Mouse (Mus musculus) fat pad, adult 2 months (tissue): ENCODE results near the gene Gabrr2.
"Not testable (repeated sequence)": the region's sequence is repeated elsewhere in the genome, so short reads cannot be mapped to it uniquely, and the experiment has no call there.

Source experiments
- DNase-seq: peaks from one replicate; pipeline ENCODE4 v3.0.0-alpha.2; 2011; ENCODE audit warnings: low read depth, low spot score; ENCODE audit errors: extremely low read depth

The Gabrr2 gene

GRCm38 (mm10) chr4:33068894-33069293 lies 6.1 kb downstream of the Gabrr2 start:
- no peak for DNase-seq

DNA sequence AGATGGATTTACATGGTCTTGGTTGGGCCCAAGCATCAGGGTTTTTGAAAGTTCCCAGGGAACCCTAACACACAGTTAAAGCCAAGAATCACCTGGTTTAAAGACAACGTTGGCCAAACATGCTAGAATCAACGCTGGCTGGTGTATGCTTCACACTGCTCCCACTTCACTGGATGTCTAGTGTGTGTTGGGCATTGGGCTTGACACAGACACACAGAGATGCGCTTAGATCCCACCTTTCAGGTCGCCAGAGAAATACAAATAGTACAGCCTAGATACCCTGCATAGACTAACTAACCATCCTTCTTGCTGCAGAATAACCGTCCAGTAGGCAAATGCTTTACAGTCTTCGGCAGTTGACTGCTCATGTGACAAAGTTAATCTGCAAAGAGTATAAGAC lies 7.5 kb downstream of the Gabrr2 start:
- no peak for DNase-seq

DNA sequence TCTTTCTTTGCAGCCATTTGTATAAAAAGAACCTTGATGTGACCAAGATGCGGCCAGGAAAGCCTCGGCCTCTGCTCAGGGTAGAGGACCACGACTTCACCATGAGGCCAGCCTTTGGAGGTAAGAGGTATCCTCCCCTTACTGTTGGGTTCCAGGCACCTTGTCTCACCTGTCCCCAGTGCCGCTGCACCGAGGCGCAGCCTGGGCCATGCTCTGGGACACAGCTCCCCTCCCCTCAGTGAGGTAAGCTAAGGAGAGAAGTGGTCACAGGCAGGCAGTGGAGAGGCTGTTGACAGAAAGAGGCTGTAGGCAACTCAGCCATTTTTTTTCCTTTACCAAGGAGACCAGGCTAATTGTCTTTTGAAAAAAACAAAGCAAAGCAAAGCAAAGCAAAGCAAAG lies 8.5 kb downstream of the Gabrr2 start:
- DNase-seq, result no peak

DNA sequence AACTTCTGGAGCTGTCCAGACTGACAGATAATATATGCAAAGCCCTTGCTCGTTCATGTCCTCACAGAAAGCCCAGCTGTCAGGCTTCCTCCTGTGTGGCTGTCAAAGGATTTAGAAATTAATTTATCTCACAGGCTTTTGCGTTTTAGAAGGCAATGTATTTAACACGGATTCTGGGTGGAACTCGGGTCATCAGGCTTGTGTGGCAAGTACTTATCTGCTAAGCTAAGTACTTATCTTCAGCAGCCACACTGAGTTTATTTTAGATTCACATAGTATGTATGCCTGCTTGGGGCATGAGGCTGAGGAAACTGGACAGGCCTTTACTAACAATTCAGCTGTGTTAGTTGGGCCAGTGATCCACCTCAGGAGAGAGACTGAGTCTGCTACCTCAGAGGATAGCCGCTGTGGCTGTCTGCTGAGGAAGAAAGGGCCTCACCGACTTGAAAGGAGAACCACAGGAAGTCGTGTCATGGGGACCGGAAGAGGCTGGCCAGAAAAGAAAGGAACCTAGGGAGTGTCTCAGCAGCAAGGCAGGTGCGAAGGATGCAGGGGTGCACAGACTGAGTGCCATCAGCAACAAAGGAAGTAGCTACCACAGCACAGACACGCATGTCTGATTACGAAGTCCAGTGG lies 9.8 kb downstream of the Gabrr2 start:
- DNase-seq, result no peak

- no peak for DNase-seq
These were observed 11.6 kb downstream of the Gabrr2 start for GRCm38 (mm10) chr4:33074406-33074805.

- no peak for DNase-seq
These were observed 12.1 kb downstream of the Gabrr2 start for GRCm38 (mm10) chr4:33074851-33075250.

GRCm38 (mm10) chr4:33075776-33076524 lies 13.2 kb downstream of the Gabrr2 start:
- DNase-seq, result no peak

DNA sequence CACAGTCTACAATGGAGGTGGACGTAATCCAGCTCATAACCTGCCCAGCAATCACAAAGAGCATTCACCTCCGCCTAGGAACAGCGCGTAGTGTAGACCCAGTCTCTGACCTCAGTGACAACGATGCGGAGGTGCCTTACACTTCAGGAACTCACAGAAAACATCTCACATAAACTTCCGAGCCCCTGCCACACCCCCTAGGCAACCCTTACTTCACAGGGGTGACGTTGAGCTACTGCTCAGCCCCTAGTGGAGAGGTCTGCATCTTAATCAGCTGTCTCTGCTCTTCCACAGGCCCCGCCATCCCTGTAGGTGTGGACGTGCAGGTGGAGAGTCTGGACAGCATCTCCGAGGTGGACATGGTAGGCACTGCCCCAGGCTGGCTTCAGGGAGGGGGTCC lies 14.4 kb downstream of the Gabrr2 start:
- DNase-seq, result no peak

DNA sequence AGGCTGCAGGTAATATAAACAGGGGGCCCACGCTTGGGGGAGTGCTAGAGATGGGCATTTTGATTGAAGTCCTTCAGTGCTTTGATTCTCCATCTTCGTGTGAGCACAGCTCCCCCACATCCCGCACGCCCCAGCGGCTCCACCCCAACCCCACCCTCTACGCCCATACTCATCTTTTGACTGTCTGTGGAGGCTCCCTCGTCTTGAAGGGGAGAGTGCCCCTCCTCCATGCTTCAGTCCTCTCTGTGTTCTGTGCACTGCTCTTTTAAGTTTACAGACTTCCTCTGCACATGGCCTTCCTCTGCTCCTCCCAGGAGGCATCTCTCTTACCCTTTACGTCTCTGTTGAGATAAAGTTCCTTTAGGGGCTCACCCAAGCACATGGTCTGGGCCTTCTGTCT lies 14.9 kb downstream of the Gabrr2 start:
- no peak for DNase-seq

GRCm38 (mm10) chr4:33078492-33078891 lies 15.7 kb downstream of the Gabrr2 start:
- no peak for DNase-seq

GRCm38 (mm10) chr4:33099118-33099694 lies 36.4 kb downstream of the Gabrr2 start:
- DNase-seq, result no peak

GRCm38 (mm10) chr4:33109720-33110458 lies 47.1 kb downstream of the Gabrr2 start:
- no peak for DNase-seq

GRCm38 (mm10) chr4:33110845-33111244 lies 48.0 kb downstream of the Gabrr2 start:
- no peak for DNase-seq

DNA sequence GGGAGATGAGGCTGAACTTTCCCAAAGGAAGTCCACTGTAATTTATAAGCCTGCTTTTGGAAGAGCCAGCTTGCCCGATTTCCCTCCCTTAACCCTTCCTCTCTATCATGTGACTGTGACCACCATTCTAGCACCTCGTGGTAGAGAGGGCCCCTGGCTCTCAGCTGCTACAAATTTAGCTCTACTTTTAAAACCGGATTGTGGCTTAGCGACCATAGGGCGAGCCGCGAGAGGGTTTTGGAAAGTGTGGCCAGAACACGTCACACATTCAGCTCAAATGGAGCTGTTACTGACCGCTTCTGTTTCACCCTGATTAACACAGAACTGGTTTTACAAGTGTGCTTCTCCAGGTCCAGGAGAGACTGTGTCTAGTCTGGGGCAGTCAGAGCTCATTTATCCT lies 48.6 kb downstream of the Gabrr2 start:
- no peak for DNase-seq

DNA sequence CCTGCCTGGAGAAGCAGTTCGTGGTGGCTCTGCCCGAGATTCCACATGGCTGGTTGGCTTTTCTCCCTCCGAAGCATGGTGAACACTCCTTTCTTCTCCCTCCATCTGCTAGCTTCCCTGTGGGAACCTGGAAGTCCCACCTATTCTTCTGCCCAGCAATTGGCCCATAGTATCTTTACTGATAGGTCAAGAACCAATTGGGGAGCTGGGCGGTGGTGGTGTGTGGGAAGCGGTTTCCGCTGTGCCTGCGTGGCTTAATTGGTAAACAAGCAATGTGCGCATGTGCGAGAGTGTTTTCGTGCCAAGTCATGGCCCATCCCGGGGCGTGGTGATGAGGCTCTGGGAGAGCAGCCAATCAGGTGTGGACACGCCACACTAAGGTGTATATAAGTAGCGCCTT lies 50.1 kb downstream of the Gabrr2 start:
- not testable (repeated sequence) for DNase-seq

GRCm38 (mm10) chr4:33119118-33119517 lies 56.3 kb downstream of the Gabrr2 start:
- not testable (repeated sequence) for DNase-seq

DNA sequence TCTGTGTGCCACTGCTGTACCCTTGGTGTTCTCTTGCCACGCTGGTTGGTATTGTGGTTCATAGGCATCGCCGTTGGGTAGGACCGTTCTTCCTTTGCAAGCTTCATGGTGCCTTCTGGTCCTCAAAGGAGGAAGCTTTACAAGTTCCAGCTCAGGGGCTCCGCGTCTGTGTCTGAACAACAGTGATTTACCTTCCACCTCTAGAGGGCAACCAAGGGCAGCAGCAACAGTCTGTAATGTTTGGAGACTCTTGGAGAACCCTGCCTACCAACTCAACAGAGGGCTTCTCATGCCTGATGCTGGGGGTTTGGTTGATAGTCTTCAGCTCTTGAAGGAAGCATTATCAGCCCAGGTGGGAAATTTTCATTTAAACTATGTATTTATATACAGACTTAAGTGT lies 61.7 kb downstream of the Gabrr2 start:
- DNase-seq, result no peak

DNA sequence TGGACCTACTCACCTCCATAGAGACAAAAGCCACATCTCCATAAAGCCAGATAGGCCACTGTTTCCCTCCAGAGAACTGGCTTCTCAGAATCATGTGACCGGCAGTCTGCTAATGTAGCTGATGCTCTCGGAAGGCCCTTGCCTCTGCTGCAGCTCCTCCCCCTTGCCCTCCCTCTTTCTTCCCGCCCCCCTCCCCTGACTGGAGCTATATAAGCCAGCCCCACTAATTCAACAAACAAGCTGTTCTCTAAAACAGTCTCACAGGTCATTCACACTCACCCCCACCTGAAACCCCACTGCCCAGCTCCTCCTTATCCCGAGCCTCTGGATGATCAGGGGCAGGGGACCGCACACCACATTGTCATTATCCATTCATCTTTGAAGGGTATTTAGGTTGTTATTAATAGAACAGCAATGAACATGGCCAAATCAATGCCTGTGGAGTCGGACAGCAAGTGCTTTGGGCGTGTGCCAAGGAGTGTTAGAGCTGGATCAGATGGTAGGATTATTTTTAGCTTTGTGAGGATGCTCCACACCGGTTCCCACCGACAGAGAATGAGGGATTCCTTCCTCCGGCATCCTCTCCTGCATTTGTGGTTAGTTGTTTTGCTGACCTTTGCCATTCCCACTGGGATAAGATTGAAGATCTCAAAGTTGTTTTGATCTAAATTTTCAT lies 62.7 kb downstream of the Gabrr2 start:
- no peak for DNase-seq

- DNase-seq, result no peak
These were observed 69.4 kb downstream of the Gabrr2 start, which contains the start of gene Gabrr1 for GRCm38 (mm10) chr4:33132221-33132620. Gabrr1 (plus strand) TSS chr4:33132521.
